Mouse (Mus musculus) right cerebral cortex, postnatal 4 days (tissue): ENCODE data around the gene Jag1.

Source experiments
- DNase-seq: peaks from one replicate; pipeline ENCODE4 v3.0.0-alpha.2; 2022

Gene Jag1

DNA sequence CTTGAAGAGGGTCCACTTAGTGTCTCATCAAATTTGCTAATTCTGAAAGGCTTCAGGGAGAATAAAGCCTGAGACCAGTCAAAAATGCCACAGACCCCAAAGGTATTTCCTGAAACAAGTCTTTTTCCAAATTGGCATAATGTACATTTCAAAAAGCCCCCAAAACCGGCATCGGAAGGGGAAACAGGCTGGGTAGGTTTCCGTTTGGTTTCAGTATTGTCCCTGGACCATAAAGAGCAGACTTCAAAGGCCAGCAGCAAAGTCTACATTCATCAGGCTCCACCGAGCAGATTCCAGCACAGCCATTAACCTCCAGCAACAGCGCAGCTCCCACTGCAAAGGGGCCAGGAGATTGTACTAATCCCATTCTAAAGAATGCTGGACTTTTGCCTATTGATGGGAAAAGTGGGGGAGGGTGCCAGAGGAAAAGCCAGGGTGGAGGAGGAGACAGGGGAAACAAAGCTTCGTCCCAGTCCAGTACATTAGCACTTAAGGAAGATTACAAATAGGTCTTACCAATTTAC, 17.2 kb downstream of the Jag1 start:
- no peak for DNase-seq

DNA sequence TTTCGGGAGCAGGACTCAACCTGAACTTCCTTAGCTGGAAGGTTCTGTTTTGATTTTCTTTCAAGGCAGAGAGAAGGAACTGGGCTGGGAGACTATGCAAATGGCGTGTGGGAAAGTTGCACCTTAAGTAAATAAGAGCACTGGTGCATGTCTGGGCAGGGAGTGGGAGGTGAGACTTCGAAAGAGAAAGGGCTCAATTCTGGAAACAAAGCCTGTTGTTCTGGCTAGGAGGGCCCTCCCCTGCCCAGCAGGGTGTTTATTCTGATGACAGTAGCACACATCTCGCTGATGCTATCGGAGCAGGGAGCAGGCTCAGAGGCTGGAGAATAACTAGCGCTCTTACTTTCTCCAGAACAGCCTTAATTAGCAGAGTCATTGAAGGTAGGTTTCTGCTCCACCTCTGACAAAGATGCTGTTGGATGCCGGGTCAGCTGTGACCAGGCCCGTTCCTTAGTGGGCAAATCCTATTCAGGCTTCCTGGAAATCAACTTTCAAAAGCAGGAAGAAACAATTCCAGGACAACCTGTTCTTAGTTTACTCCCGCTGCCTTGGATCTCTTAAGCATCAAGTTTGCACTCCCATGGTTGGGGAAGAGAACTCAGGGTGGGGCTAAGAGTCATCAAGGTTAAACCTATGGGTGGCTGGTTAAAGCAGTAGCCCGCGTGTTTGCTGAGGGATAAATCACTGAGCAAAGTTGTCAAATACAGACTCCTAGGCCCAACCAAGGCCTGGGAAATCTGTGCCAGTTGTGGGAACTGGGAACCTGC, 18.0 kb downstream of the Jag1 start:
- DNase-seq: no peak

DNA sequence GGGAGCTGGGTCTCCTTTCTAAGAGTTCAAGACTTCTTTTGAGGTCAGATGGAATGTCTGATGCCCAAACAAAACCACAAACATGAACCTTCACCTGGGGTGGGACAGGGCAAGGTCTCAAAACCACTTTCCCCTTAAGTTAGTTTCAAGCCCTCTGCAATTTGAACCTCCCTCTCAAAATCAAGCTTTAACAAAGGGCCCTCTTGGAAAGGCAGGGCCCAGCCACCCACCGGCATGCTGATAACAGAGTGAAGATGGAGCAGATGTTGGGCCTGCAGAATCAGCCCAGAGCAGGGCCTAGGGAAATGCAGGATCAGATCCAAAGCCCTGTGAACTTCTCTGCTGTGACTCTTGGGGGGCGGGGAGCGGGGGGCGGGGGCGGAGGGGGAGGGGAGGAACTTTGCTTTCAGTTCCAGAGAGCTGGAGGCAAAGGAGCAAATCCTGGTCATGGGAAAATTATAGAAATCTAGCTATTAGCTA, 19.4 kb downstream of the Jag1 start:
- no peak for DNase-seq

DNA sequence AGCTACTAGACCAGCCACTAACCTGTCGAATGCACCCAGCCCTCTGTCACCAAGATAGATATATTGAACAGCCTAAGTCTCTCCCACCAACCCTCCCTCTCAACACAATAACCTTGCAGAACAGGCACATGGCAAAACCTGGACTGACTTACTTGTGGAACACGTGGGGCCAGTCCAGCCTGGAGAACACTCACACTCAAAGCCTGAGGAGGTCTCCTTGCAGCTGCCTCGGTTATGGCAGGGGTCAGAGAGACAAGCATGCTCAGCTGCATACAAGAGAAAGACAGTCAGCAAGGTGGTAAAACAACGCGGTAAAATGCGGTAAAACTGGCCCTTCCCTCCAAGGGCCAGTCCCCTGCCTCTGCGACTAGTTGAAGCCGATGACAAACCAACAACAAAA, 22.1 kb downstream of the Jag1 start:
- DNase-seq: no peak

DNA sequence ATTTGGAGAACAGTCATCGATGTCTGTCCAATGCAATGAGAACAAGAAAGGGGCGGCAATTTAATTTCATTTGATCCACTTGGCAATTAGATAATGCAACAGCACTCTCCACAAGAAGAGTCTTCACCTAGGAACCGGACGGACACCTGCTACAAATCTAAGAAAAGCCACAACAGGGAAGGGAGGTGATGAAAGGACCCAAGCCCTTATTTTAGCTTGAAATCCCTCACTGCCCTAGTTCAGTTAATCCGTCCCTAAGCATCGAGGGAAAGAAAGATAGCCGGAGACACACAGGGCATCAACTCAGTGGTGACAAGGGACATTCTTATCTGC, 23.2 kb downstream of the Jag1 start:
- no peak for DNase-seq

DNA sequence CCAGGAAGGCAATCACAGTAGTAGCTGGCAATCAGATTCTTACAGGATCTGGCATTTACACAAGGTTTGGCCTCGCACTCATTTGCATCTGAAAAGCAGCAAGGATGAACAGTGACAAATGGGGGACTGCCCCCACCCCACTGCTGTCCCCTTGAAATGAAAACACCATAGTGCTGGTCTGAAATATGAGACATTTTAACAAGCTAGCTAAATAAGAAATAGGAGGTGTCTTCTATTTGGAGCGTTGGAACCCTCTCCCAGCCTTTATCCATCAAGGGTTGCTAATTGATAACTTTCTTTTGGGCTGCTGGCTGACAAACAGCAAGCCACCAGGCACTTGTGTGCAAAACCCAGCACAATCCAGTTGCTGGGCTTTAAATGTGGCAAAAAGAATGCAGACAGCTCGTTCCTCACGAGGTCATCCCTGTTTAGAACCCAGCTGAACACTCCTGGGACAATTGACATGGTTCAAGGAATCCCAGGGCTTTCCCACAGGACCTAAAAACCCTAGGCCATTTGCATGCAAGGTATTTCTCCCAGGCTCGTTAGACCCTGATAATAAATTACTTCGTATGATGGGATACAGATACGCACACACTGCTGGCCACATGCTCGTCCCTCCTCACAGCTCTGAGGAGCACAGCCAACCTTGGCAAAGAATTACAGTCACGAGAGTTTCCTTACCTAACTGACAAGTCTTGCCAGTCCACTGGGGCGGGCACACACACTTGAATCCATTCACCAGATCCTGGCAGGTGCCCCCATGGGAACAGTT, 23.7 kb downstream of the Jag1 start:
- no peak for DNase-seq

DNA sequence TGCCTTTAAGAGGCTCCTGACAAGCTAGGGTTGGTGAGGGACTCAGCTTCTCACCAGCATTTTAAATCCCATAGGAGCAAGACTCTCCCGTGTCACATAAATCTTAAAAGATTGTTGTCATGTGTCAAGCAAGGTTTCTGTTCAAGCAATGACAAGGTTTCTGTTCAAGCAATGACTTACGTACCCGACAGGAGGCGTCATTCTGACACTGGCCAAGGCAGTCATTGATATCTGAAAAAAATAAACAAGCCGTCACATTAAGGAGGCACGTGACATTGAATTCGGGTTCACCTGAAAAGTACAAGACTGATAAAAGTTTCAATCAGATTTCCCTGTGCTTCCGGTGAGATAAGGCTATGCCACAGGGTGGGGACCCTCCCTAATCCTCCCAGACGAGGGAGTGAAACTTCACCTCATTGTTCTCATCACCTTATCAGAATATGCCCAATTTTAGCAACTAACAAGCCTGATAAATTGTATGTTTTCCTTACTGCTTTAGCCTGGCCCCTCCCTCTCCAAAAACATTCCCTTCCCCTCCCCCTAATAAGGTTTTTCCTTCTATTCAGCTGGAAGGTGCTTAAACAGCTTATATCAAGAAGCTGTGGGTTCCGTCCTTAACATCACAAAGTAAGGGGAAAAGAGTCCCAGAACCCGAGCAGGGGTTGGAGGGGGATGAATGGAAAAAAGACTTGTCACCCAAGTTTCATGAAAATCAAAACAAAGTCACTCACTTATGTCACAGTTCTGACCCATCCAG, 24.5 kb downstream of the Jag1 start:
- no peak for DNase-seq

DNA sequence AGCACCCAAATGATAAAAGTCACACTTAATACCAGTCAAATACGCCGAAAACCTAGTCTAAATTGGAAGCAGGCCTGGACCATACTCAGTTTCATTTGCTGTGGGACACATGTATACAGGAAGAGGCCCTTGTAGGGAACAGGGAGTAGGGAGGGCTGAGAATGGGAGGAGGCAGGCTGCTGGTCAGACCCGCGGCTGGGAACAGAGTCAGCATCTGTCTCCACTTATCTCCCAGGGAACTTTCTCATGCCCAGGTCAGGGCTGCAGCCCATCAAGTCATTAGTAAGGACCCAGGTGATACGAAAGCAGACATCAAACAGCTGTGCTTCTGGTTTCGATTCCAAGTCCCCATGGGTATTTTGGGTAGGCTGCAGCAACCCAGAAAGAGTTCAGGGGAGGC, 28.7 kb downstream of the Jag1 start:
- DNase-seq: no peak

DNA sequence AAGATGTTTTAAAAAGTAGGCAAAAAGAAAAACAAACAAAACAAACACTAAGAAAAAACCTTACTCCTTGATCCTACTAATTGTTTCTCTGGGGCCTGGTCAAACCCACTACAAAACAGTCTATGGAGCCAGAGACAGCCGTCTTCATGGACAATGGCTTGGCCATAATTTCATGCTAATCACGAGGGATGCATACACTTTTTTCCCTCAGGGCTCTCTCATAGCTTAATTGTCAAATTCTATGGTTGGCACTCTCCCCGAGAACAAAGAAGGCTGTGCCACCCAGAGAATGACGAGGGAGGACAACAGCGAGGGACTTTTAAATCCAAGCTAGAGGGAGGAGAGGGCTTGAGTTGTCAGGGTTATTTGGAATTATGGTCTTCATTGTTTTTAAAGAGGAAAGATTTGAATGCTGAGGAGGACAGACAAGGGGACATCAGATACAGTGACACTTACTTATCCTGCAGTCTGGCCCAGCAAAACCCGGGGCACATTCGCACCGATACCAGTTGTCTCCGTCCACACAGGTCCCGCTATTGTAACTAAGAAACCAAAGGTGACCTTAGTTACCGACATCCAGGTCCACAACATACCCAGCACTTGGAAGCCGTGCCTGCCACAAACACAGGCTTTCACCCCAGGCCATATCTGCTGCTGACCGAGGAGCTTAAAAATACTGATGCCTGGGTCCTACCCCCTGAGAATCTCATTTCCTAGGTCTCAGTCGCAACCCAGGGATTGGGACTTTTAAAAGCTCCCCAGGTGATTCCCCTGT, 29.6 kb downstream of the Jag1 start:
- DNase-seq: no peak

DNA sequence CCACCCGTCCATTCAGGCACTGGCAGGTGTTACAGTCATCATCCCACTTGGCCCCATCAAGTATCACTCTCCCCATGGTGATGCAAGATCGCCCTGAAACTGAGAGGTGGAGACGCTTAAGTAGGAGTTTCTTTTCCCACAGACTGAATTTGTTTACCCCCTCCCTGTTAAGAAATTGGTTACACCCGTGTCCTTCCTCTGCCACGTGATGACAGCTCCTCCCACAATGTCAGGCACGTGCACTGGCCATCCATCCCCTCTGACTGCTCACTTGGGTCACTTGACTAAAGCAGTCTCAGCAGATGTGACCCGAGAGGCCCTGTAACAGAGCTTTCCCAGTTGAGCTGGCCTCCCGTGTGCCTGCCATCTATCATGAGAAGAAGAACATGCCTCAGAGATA, 31.2 kb downstream of the Jag1 start:
- no peak for DNase-seq

DNA sequence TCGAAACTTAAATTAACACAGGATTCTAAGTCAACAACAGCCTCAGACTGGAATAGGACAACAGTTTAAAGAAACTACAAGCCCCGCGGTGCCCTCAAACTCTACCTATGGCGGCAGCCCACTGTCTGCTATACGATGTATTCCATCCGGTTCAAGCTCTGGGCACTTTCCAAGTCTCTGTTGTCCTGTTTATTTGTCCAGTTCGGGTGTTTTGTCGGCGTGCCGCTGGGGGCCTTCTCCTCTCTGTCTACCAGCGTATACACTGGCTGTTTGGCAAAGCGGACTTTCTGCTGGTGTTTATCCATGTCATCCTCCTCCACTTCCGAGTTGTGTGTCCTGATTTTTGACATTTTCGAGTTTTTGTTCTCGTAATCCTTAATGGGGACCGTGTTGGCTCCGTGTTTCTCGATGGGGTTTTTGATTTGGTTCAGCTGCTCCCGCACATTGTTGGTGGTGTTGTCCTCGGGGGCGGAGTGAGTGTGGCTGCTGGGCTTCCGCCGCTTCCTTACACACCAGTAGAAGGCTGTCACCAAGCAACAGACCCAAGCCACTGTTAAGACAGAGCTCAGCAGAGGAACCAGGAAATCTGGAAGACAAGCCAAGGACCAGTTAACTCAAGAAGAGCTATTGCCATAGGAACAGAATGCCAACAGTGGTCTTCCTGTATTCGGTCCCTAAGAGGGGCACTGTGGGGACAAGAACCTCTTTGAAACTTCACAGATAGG, 33.4 kb downstream of the Jag1 start:
- DNase-seq: no peak

DNA sequence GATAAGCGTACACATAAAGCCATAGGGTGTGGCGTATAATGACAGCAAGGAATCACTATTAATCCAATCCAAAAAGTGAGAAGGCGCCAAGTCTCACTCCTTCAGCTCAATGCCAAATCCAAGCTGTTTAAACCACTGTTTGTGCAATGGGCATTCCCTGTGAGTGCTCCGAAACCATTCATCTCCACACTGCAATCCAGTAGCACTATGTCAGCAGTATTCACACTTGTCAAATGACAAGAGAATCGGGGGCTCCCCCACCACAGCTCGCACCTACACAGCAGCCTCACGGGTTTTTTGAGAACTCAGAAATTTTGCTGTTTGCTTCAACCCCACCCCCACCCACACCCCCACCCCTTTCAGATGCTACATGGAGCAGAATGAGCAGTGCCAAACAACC, 35.4 kb downstream of the Jag1 start:
- DNase-seq: no peak

DNA sequence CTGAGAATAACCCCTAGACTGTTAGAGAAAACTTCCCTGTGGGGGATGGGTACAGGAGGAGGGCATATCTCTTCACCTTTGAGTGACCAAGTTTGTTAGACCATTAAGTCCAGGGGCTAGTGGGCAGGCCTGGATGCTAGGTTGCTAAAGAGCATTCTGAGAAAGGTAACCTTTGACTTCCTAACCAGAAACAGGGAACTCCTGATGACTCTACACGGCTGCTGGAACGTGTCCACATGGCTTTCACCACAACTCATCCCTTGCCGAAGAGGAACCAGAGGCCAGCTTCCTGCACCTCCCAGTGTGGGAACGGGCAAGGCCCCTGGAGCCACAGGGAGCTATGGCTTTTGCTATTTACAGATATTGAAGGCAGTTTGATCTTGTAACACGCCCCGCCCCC, 36.0 kb downstream of the Jag1 start:
- no peak for DNase-seq

DNA sequence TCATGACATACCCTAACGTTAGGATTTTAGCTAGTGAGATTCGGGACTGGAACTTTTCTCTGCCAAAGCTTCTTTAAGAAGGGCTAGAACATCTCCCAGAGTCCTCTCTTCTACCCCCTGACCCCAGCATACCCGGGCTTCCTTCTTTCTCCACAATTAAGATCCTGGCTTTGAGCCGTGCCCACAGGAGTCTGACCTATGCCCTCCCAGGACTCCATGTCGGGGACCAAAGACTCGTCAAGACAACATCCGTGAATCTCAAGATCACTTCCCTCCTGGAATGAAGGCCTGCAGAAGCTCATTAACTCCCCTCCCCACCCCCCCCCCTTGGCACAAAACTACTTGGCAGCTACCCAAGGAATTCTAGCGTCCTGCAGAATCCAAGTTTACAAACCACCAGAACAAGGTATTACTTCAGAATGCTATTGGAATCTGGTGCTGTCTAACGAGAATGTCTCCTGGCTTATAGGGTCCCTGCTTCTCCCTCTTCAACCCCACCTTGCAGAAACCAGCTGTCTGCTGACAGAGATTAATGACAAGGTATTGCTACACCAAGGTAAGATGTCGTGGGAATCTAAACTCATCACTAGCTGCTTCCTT, 36.6 kb downstream of the Jag1 start:
- DNase-seq: no peak

DNA sequence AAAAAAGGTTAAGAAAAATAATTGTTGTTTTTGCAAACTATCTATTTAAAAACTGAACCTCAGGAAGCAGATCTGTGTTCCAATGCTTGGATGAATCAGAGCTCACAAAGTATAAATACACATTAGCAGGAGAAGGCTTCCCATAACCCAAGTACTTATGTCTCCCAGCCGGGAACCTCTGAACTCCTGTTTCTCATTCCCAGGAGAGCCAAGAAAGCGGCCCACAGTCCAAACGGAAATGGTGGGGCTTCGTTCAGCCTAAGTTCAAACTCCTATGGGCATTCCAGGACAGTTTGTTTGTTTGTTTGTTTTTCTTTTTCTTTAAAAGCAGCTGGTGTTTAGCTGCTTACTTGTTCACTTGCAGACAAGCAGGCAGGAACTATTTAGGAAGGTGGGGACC, 37.7 kb downstream of the Jag1 start:
- no peak for DNase-seq

DNA sequence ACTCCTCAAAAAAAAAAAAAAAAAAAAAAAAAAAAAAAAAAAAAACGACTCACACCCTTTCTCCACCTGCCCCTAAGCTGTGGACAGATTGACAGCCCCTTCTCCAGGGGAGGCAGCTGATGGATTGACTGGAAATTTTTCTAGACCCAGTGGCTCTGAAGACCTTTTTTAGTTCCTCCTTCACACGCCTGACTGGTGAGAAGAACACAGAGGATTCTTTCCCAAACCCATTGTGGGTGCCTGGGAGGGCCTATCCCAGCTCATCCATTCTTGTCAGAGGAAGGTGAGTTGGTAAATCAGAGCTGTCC, 42.2 kb downstream of the Jag1 start:
- no peak for DNase-seq

DNA sequence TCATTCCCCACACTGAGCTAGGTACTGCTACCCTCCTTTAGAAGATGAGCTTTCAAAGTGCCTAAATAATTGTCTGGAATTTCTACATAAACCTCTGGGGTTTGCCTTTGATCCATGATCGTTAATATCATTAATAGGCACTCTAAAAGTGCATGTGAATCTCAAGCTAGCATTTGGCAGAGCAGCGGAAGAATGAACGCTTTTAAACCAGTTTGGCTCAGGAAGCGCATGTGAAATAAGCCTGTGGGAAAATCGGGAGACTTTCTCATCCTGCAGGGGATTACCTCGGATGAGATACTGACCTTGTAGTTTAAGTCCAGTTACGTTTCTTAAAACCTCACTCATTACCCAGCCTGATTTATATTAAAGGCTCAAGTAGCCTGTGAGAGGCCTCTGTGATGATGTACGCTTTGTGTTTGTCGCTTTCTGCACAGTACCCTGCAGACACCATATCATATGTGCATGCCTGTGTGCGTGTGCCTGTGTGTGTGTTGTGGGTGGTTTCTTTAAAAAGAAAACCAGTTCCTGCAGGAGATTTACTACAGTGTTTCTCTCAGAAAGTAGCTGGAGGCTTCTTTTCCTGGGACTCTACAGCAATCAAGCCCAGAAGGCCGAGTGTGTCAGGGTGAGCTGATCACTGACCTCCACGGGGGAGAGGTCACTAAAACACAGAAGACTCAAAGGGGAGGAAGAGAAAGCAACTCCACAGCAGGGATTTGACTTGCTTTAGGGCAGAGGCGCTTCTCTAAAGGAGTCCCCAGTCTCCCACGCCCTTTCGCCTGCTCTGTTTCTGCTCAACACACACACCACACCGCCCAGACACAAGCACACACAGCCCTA, 42.8 kb downstream of the Jag1 start:
- no peak for DNase-seq

DNA sequence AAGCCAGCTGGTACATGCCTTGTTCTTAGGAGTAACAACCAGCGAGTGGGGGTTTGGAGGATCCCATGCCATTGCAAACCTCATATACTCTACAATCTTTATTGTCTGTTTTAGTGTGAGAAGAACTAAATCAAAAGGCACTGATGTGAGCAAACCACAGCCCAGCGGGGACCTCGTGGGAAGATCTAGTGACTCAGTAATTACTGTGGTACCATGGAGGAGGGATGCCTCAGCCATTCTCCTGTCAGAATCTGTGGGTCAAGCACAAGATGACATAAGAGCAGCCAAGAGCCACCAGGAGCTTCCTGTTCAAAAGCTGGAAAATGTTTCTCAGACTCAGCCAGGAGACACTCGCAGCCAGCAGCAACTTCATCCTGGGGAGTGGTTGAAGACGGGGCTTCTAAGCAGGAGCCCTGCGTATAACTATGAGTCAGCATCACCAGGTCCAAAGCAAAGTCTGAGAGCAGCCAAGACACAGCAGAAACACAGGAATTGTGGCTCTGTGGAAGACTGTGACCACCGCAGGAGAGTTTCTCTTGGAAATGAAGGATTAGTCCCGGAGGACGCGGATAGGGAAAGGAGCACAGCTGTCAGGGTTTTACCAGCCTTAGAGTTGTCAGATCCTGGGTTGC, 48.8 kb downstream of the Jag1 start:
- DNase-seq: no peak

DNA sequence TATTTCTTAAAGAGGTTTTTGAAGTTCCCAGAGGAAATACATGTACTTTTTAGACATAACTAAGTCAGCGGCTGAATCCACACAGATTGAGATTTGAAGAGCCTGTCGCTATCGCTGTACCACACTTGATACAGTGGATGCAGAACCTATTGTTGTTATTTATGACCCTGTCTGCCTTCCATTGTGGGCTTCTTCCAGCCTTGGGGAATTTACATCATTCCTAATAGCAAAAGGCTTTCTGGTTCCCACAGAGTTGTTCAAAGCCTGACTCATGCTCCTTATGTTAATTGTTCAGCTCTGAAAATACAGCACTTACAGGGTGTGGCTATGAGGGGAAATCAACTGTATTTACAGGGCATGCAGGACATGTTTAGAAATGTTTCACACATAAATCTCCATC, 51.9 kb downstream of the Jag1 start:
- DNase-seq: no peak

DNA sequence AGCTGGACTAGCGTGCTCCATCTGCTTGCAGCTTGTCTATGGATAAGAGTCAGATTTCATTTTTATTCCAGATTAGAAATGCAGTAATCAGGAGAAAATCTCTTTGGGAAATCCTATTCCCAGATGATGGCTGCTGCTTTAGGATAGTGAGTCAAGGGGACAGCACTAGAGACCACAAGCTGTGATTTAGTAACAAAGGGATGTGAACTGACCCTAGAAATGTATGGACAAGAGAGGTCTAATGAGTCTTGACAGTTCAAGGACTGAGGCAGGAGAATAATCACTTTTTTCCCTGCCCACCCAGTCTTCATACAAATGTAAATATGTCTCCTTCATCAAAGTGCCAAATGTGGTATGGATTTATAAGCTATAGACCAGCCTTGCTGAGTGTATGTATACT, 52.6 kb downstream of the Jag1 start:
- DNase-seq: no peak
